Mouse (Mus musculus): ENCODE results near the gene Usp32. TPM values are rescaled to one million over a fixed set of nuclear protein-coding genes. Genes with fewer than 3 reads are reported as not detected.

The Usp32 gene
- total RNA-seq (2023): 26.4 TPM

GRCm38 (mm10) chr11:85139581-85140540 is at the start of gene Usp32:
TSS of gene Usp32 (minus strand) at chr11:85140161.

GRCm38 (mm10) chr11:85170058-85170740 is 30.2 kb upstream of the Usp32 start, which contains the start of gene 1700125H20Rik:
TSS of gene 1700125H20Rik (plus strand) at chr11:85170404.

GRCm38 (mm10) chr11:84957591-84958270 is 182.2 kb downstream of the Usp32 start, which contains the start of gene Car4:
TSS of gene Car4 (plus strand) at chr11:84957786.

Other genes starting within 250 kb of the Usp32 start
- 25.3 TPM for gene Znhit3, start 223.8 kb downstream of the Usp32 start, total RNA-seq (2023)
- not detected for gene Car4, start 182.4 kb downstream of the Usp32 start, total RNA-seq (2023)
- gene 1700125H20Rik, start 30.2 kb upstream of the Usp32 start, total RNA-seq (2023): not detected
- 21.4 TPM for gene Appbp2, start 95.0 kb upstream of the Usp32 start, total RNA-seq (2023)
- 28.9 TPM for gene Ppm1d, start 171.1 kb upstream of the Usp32 start, total RNA-seq (2023)
- gene Bcas3, start 213.0 kb upstream of the Usp32 start, total RNA-seq (2023): 56.7 TPM